Mouse (Mus musculus): ENCODE measurements around the gene Sh3gl3. TPM values are rescaled to one million over a fixed set of nuclear protein-coding genes. Genes with fewer than 3 reads are reported as not detected.

Sh3gl3 gene
- total and polyA plus RNA-seq, 3 experiments: not detected

- Histone ChIP-seq H3K9ac (ENCODE audit: insufficient read depth, low read depth) (no peak overlapping the region), H3K4me3 (replicated peaks in 1 of 3; ENCODE audit: low read depth in 2 of 3, low read length in 2 of 3, poor library complexity in 1 of 3) (no peak overlapping the region), H3K27ac (ENCODE audit: insufficient read depth, low read depth) (no peak overlapping the region), H3K79me2 (replicated peaks; ENCODE audit: control insufficient read depth, extremely low read depth, insufficient read depth, poor library complexity, severe bottlenecking) (no peaks in the 10 kb centered on the region), H3K36me3 (replicated peaks in 1 of 2; ENCODE audit: control insufficient read depth in 1 of 2, insufficient read depth in 1 of 2, low read length in 1 of 2) (no peaks in the 10 kb centered on the region), H3K27me3 (replicated peaks) (no peaks in the 10 kb centered on the region), H3K4me1 (ENCODE audit: control insufficient read depth in 1 of 2, insufficient read depth in 2 of 2) (no peaks in the 10 kb centered on the region), H3K9me3 (replicated peaks; ENCODE audit: low read length) (no peaks in the 10 kb centered on the region), H3K4me2 (ENCODE audit: insufficient read depth, low read depth, poor library complexity, severe bottlenecking) (no peak overlapping the region)
- dilution Hi-C loops (cut with MboI; ENCODE audit: extremely low pct_ligation_motif_present, extremely low pct_unique_long_range_greater_than_20kb, low sequenced_read_pairs): no loop called here
- TF ChIP-seq MAX (IDR thresholded peaks at IDR 0.05; ENCODE audit: low read length): no peak
- TF ChIP-seq ZC3H11A (IDR thresholded peaks at IDR 0.05; ENCODE audit: low read depth, low read length): no peak
- TF ChIP-seq ETS1 (conservative IDR thresholded peaks at IDR 0.05; ENCODE audit: low read depth, low read length): no peak
- no peak for TF ChIP-seq TBP (conservative IDR thresholded peaks at IDR 0.05; ENCODE audit: low read depth, low read length)
- TF ChIP-seq MYC (IDR thresholded peaks at IDR 0.05; ENCODE audit: low read depth, low read length): no peak
- TF ChIP-seq USF1 (IDR thresholded peaks at IDR 0.05; ENCODE audit: low read depth, low read length): no peak
- TF ChIP-seq E2F4 (IDR thresholded peaks at IDR 0.05; ENCODE audit: insufficient replicate concordance, low read depth, low read length): no peak
- no peak for TF ChIP-seq JUND (conservative IDR thresholded peaks at IDR 0.05; ENCODE audit: low read depth, low read length)
- no peak for TF ChIP-seq POLR2AphosphoS2 (IDR thresholded peaks at IDR 0.05; ENCODE audit: low read depth, low read length)
- no peak for TF ChIP-seq JUN (IDR thresholded peaks at IDR 0.05; ENCODE audit: insufficient read depth, low read depth, low read length)
- TF ChIP-seq RAD21 (IDR thresholded peaks at IDR 0.05; ENCODE audit: low read depth, low read length): no peak
- no peak for TF ChIP-seq TCF12 (IDR thresholded peaks at IDR 0.05; ENCODE audit: low read depth, low read length)
- TF ChIP-seq PAX5 (IDR thresholded peaks at IDR 0.05; ENCODE audit: low read length): no peak
- no peak for TF ChIP-seq ZNF384 (IDR thresholded peaks at IDR 0.05; ENCODE audit: low read depth, low read length)
- in situ Hi-C loops (cut with MboI; ENCODE audit: low pct_ligation_motif_present, low pct_unique_long_range_greater_than_20kb, low sequenced_read_pairs): no loop called here
- no peak for DNase-seq (ENCODE audit: extremely low read depth)
Observed at GRCm38 (mm10) chr7:82182781-82183180, 9.1 kb downstream of the Sh3gl3 start.

- H3K36me3 ChIP-seq (replicated peaks in 1 of 2; ENCODE audit: control insufficient read depth in 1 of 2, insufficient read depth in 1 of 2, low read length in 1 of 2): no peaks in the 10 kb centered on the region
- no peaks in the 10 kb centered on the region for H3K9me3 ChIP-seq (replicated peaks; ENCODE audit: low read length)
- H3K27ac ChIP-seq (ENCODE audit: insufficient read depth, low read depth): no peak overlapping the region
- in situ Hi-C loops (cut with MboI; ENCODE audit: low pct_ligation_motif_present, low pct_unique_long_range_greater_than_20kb, low sequenced_read_pairs): no loop called here
- TF ChIP-seq ZKSCAN1 (IDR thresholded peaks at IDR 0.05; ENCODE audit: borderline replicate concordance, low read depth, low read length) (no peak), HCFC1 (IDR thresholded peaks at IDR 0.05; ENCODE audit: low read depth, low read length) (no peak), CTCF (conservative IDR thresholded peaks at IDR 0.05 in 1 of 2, IDR thresholded peaks at IDR 0.05 in 1 of 2; ENCODE audit: low read depth in 2 of 2, low read length in 2 of 2) (no peak), KAT2A (IDR thresholded peaks at IDR 0.05; ENCODE audit: insufficient replicate concordance, low read length) (no peak), RAD21 (IDR thresholded peaks at IDR 0.05; ENCODE audit: low read depth, low read length) (no peak), TBP (conservative IDR thresholded peaks at IDR 0.05; ENCODE audit: low read depth, low read length) (no peak), EP300 (IDR thresholded peaks at IDR 0.05; ENCODE audit: low read length) (no peak)
- H3K4me2 ChIP-seq (ENCODE audit: insufficient read depth, low read depth, poor library complexity, severe bottlenecking): no peak overlapping the region
- H3K4me3 ChIP-seq (replicated peaks in 1 of 3; ENCODE audit: low read depth in 2 of 3, low read length in 2 of 3, poor library complexity in 1 of 3): no peak overlapping the region
- no peak overlapping the region for H3K9ac ChIP-seq (ENCODE audit: insufficient read depth, low read depth)
- dilution Hi-C loops (cut with MboI; ENCODE audit: extremely low pct_ligation_motif_present, extremely low pct_unique_long_range_greater_than_20kb, low sequenced_read_pairs): no loop called here
- peaks cover 0 to 4% of the 10 kb centered on the region in 2 experiments; a peak in 1 of 4 replicates for H3K4me1 ChIP-seq (ENCODE audit: control insufficient read depth in 1 of 2, insufficient read depth in 2 of 2)
- no peak for DNase-seq (ENCODE audit: extremely low read depth)
- no peaks in the 10 kb centered on the region for H3K79me2 ChIP-seq (replicated peaks; ENCODE audit: control insufficient read depth, extremely low read depth, insufficient read depth, poor library complexity, severe bottlenecking)
- H3K27me3 ChIP-seq (replicated peaks): no peaks in the 10 kb centered on the region
Observed at GRCm38 (mm10) chr7:82191604-82192003, 18.0 kb downstream of the Sh3gl3 start.

Measured in CH12.LX (cell line).